Mouse (Mus musculus) limb, embryonic 11.5 days (tissue): ENCODE measurements around the gene Olfr1098. TPM values are rescaled to one million over a fixed set of nuclear protein-coding genes. Genes with fewer than 3 reads are reported as not detected.

ENCODE experiments used
- ATAC-seq: fragments of 200-750 bp; cut with Nextera tagmentation; 2 replicates; pipeline ENCODE4 v1.8.0; 2017; ENCODE audit warnings: low read depth; ENCODE audit not compliant: insufficient number of reproducible peaks, low FRiP score, low TSS enrichment
- DNase-seq: peaks from one replicate; pipeline ENCODE4 v3.0.0-alpha.2; 2015; ENCODE audit warnings: low spot score
- H3K27ac ChIP-seq: fragments of 300-500 bp; sonication (generic); replicated peaks from 2 replicates; pipeline ENCODE4 v1.5.1; 2014; ENCODE audit warnings: low read depth, mild to moderate bottlenecking, low read length
- H3K27me3 ChIP-seq: fragments of 300-500 bp; sonication (generic); 2 replicates; pipeline ENCODE4 v1.6.1; 2014; ENCODE audit warnings: mild to moderate bottlenecking, low read length, mixed read lengths; ENCODE audit not compliant: control insufficient read depth, insufficient read depth
- H3K36me3 ChIP-seq: fragments of 300-500 bp; sonication (generic); 2 replicates; pipeline ENCODE4 v1.6.1; 2014; ENCODE audit warnings: mild to moderate bottlenecking, low read length, moderate library complexity, mixed read lengths; ENCODE audit not compliant: control insufficient read depth, insufficient read depth
- H3K4me1 ChIP-seq: fragments of 300-500 bp; sonication (generic); 2 replicates; pipeline ENCODE4 v1.6.1; 2014; ENCODE audit warnings: low read length, mixed read lengths; ENCODE audit not compliant: control insufficient read depth, insufficient read depth
- H3K4me2 ChIP-seq: fragments of 300-500 bp; sonication (generic); 2 replicates; pipeline ENCODE4 v1.6.1; 2014; ENCODE audit warnings: low read depth, mild to moderate bottlenecking, moderate library complexity; ENCODE audit not compliant: severe bottlenecking
- H3K4me3 ChIP-seq: fragments of 300-500 bp; sonication (generic); 2 replicates; pipeline ENCODE4 v1.5.1; 2014; ENCODE audit warnings: low read depth, low read length
- H3K9ac ChIP-seq: fragments of 300-500 bp; sonication (generic); 2 replicates; pipeline ENCODE4 v1.6.1; 2014; ENCODE audit warnings: mild to moderate bottlenecking, low read length
- H3K9me3 ChIP-seq: fragments of 300-500 bp; sonication (generic); 2 replicates; pipeline ENCODE4 v1.6.1; 2016; ENCODE audit warnings: low read length; ENCODE audit not compliant: control insufficient read depth
- WGBS: fragments of 180-500 bp; shearing (Covaris S2); extraction: QIAGEN DNeasy Blood & Tissue Kit; methylation state at CpG from one replicate; pipeline ENCODE4 v1.1.7; 2014; 5-methylcytosine and 5-hydroxymethylcytosine counted together
- polyA plus RNA-seq: library from polyadenylated mRNA; unstranded; fragments of >200 nt; fragmentation: Nextera tagmentation; extraction: Ambion mirVana; gene quantifications from 2 replicates; pipeline ENCODE4 v1.2.1, GENCODE M21; 2014

The Olfr1098 gene
- not detected in 2 replicates for polyA plus RNA-seq

DNA sequence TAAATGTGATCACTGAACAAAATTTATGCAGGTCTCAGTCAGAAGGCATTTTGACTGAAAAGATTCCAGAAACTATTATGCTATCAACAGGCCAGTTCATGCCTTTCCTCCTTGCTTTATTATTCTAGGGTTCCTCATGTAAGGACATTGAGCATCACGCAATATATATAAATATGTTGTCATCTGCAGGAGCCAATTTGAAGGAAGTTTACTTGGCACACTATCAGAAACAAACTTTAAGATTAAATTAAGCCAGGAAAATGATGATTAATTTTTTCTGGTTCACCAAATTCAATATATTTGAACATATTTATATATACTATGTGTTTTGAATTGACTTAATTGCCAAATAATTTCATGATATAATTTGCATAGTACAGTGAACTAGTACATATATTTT lies at the start of gene Olfr1098:
Gene Olfr1098, minus strand, starts transcription at position 101 of the 400 bp plus-strand sequence.
- no peak within 1 kb of the TSS for H3K9ac ChIP-seq
- no peaks in the 10 kb centered on the region for H3K27me3 ChIP-seq
- no peak within 1 kb of the TSS for H3K4me3 ChIP-seq
- no peak within 1 kb of the TSS for H3K4me2 ChIP-seq
- 87% methylated on average over 1 of the region's 1 CpGs for WGBS
- no peak within 1 kb of the TSS for H3K27ac ChIP-seq
- no peaks in the 10 kb centered on the region for H3K36me3 ChIP-seq
- no peaks in the 10 kb centered on the region for H3K9me3 ChIP-seq
- no peak for DNase-seq
- no peaks in the 10 kb centered on the region for H3K4me1 ChIP-seq
- no peak for ATAC-seq

DNA sequence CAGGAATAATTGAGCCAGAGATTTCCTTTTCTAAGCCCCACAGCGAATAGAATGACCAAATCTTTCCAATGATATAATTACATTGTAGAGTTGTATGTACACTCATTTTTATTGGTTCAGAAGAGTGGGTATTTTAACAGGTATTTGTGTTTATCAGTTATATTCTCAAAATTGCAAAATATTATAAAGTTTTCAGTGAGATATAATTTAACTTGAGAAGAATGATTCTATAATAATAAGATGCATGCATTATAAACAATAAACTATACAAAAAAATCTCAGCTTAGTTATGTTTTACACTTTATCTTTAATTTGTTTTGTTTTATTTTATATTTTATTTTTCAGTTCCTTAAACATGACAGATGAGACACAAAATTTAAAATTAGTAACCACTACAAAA lies 36.2 kb upstream of the Olfr1098 start, which contains the start of gene Olfr1099:
Gene Olfr1099, minus strand, starts transcription at position 101 of the 400 bp plus-strand sequence.
- no peak within 1 kb of the TSS for H3K4me2 ChIP-seq
- H3K27me3 ChIP-seq: no peaks in the 10 kb centered on the region
- no peak for ATAC-seq
- DNase-seq: no peak
- H3K4me3 ChIP-seq: no peak within 1 kb of the TSS
- WGBS: 87% methylated on average over 1 of the region's 1 CpGs
- no peak within 1 kb of the TSS for H3K27ac ChIP-seq
- no peaks in the 10 kb centered on the region for H3K4me1 ChIP-seq
- H3K9me3 ChIP-seq: no peaks in the 10 kb centered on the region
- H3K36me3 ChIP-seq: no peaks in the 10 kb centered on the region
- H3K9ac ChIP-seq: no peak within 1 kb of the TSS

- Histone ChIP-seq H3K9ac (no peak overlapping the region), H3K4me3 (no peak overlapping the region), H3K9me3 (no peaks in the 10 kb centered on the region), H3K36me3 (no peaks in the 10 kb centered on the region), H3K27ac (no peak overlapping the region), H3K27me3 (no peaks in the 10 kb centered on the region), H3K4me2 (no peak overlapping the region), H3K4me1 (no peaks in the 10 kb centered on the region)
- DNase-seq (no peak), ATAC-seq (no peak)
These were observed 2.2 kb upstream of the Olfr1098 start for GRCm38 (mm10) chr2:86926557-86926956.

GRCm38 (mm10) chr2:86905647-86906046 lies 18.7 kb downstream of the Olfr1098 start:
- H3K4me2 ChIP-seq: no peak overlapping the region
- no peak for ATAC-seq
- no peaks in the 10 kb centered on the region for H3K9me3 ChIP-seq
- WGBS: 93% methylated on average over 2 of the region's 2 CpGs
- no peak overlapping the region for H3K4me3 ChIP-seq
- H3K27me3 ChIP-seq: no peaks in the 10 kb centered on the region
- DNase-seq: no peak
- H3K36me3 ChIP-seq: no peaks in the 10 kb centered on the region
- H3K27ac ChIP-seq: no peak overlapping the region
- no peaks in the 10 kb centered on the region for H3K4me1 ChIP-seq
- no peak overlapping the region for H3K9ac ChIP-seq

- WGBS: 92% methylated on average over 1 of the region's 1 CpGs
- H3K4me2 ChIP-seq: no peak within 1 kb of the TSS
- H3K27ac ChIP-seq: no peak within 1 kb of the TSS
- no peak for ATAC-seq
- H3K9me3 ChIP-seq: no peaks in the 10 kb centered on the region
- no peak for DNase-seq
- no peak within 1 kb of the TSS for H3K9ac ChIP-seq
- no peaks in the 10 kb centered on the region for H3K4me1 ChIP-seq
- H3K4me3 ChIP-seq: no peak within 1 kb of the TSS
- no peaks in the 10 kb centered on the region for H3K27me3 ChIP-seq
- H3K36me3 ChIP-seq: no peaks in the 10 kb centered on the region
These were observed 32.2 kb downstream of the Olfr1098 start, which contains the start of gene Olfr1097 for GRCm38 (mm10) chr2:86892116-86892515. Olfr1097 (minus strand) TSS chr2:86892216.

- Histone ChIP-seq H3K36me3 (no peaks in the 10 kb centered on the region), H3K27ac (no peak within 1 kb of the TSS), H3K4me1 (no peaks in the 10 kb centered on the region), H3K27me3 (no peaks in the 10 kb centered on the region), H3K9me3 (no peaks in the 10 kb centered on the region), H3K4me3 (no peak within 1 kb of the TSS), H3K4me2 (no peak within 1 kb of the TSS), H3K9ac (no peak within 1 kb of the TSS)
- DNase-seq (no peak), ATAC-seq (no peak)
- WGBS: 85% methylated on average over 1 of the region's 1 CpGs
These were observed 49.6 kb downstream of the Olfr1098 start, which contains the start of gene Gm13723 for GRCm38 (mm10) chr2:86874702-86875101. Gm13723 (minus strand) TSS chr2:86874802.

Other genes with a start within 250 kb of the Olfr1098 start
- gene Olfr1086, start 244.5 kb downstream of the Olfr1098 start, polyA plus RNA-seq: not detected in 2 replicates
- not detected in 2 replicates for gene Olfr1087, start 226.2 kb downstream of the Olfr1098 start, polyA plus RNA-seq
- gene Olfr1089, start 190.8 kb downstream of the Olfr1098 start, polyA plus RNA-seq: not detected in 2 replicates
- gene Olfr1090, start 165.6 kb downstream of the Olfr1098 start, polyA plus RNA-seq: not detected in 2 replicates
- not detected in 2 replicates for gene Olfr1093, start 142.1 kb downstream of the Olfr1098 start, polyA plus RNA-seq
- not detected in 2 replicates for gene Olfr141, start 114.5 kb downstream of the Olfr1098 start, polyA plus RNA-seq
- not detected in 2 replicates for gene Olfr1094, start 99.9 kb downstream of the Olfr1098 start, polyA plus RNA-seq
- gene Olfr1095, start 72.8 kb downstream of the Olfr1098 start, polyA plus RNA-seq: not detected in 2 replicates
- gene Gm13723, start 49.7 kb downstream of the Olfr1098 start, polyA plus RNA-seq: not detected in 2 replicates
- gene Olfr1097, start 32.3 kb downstream of the Olfr1098 start, polyA plus RNA-seq: not detected in 2 replicates
- gene Olfr1099, start 36.1 kb upstream of the Olfr1098 start, polyA plus RNA-seq: not detected in 2 replicates
- gene Olfr1100, start 55.4 kb upstream of the Olfr1098 start, polyA plus RNA-seq: not detected in 2 replicates
- gene Olfr1101, start 66.7 kb upstream of the Olfr1098 start, polyA plus RNA-seq: not detected in 2 replicates
- not detected in 2 replicates for gene Olfr1102, start 73.9 kb upstream of the Olfr1098 start, polyA plus RNA-seq
- not detected in 2 replicates for gene Olfr1104, start 102.5 kb upstream of the Olfr1098 start, polyA plus RNA-seq
- not detected in 2 replicates for gene Olfr1105, start 112.0 kb upstream of the Olfr1098 start, polyA plus RNA-seq
- not detected in 2 replicates for gene Olfr1106, start 127.7 kb upstream of the Olfr1098 start, polyA plus RNA-seq
- gene Olfr1107, start 151.3 kb upstream of the Olfr1098 start, polyA plus RNA-seq: not detected in 2 replicates
- gene Olfr1109, start 171.5 kb upstream of the Olfr1098 start, polyA plus RNA-seq: not detected in 2 replicates
- gene Olfr259, start 190.0 kb upstream of the Olfr1098 start, polyA plus RNA-seq: not detected in 2 replicates
- gene Olfr1110, start 215.8 kb upstream of the Olfr1098 start, polyA plus RNA-seq: not detected in 2 replicates
- not detected in 2 replicates for gene Olfr1111, start 228.1 kb upstream of the Olfr1098 start, polyA plus RNA-seq